Mouse (Mus musculus) liver, postnatal 0 days (tissue): ENCODE measurements around the gene Enpep. TPM values are rescaled to one million over a fixed set of nuclear protein-coding genes. Genes with fewer than 3 reads are reported as not detected.

Source experiments
- ATAC-seq: fragments of 200-750 bp; cut with Nextera tagmentation; 2 replicates; pipeline ENCODE4 v1.8.0; 2017; ENCODE audit warnings: mild to moderate bottlenecking, moderate library complexity
- DNase-seq: peaks from one replicate; pipeline ENCODE4 v3.0.0-alpha.2; 2016
- H3K27ac ChIP-seq: fragments of 300-500 bp; sonication (generic); 2 replicates; pipeline ENCODE4 v1.5.1; 2014; ENCODE audit warnings: antibody characterized with exemption, moderate library complexity, mild to moderate bottlenecking, low read depth
- H3K27me3 ChIP-seq: fragments of 300-500 bp; sonication (generic); 2 replicates; pipeline ENCODE4 v1.6.1; 2014; ENCODE audit warnings: low read length, control low read depth, mixed read lengths; ENCODE audit not compliant: insufficient read depth
- H3K36me3 ChIP-seq: fragments of 300-500 bp; sonication (generic); replicated peaks from 2 replicates; pipeline ENCODE4 v1.6.1; 2014; ENCODE audit warnings: mild to moderate bottlenecking, control low read depth, low read length, moderate library complexity, mixed read lengths; ENCODE audit not compliant: insufficient read depth
- H3K4me1 ChIP-seq: fragments of 300-500 bp; sonication (generic); 2 replicates; pipeline ENCODE4 v1.6.1; 2014; ENCODE audit warnings: antibody characterized with exemption, mild to moderate bottlenecking, control low read depth; ENCODE audit not compliant: insufficient read depth
- H3K4me2 ChIP-seq: fragments of 300-500 bp; sonication (generic); 2 replicates; pipeline ENCODE4 v1.6.1; 2014; ENCODE audit warnings: low read depth, mild to moderate bottlenecking, low read length, moderate library complexity, mixed read lengths
- H3K4me3 ChIP-seq: fragments of 300-500 bp; sonication (generic); 2 replicates; pipeline ENCODE4 v1.5.1; 2014; ENCODE audit warnings: low read depth, low read length
- H3K9ac ChIP-seq: fragments of 300-500 bp; sonication (generic); replicated peaks from 2 replicates; pipeline ENCODE4 v1.6.1; 2014; ENCODE audit warnings: mild to moderate bottlenecking, moderate library complexity
- H3K9me3 ChIP-seq: fragments of 300-500 bp; sonication (generic); 2 replicates; pipeline ENCODE4 v1.6.1; 2016; ENCODE audit warnings: mild to moderate bottlenecking, control low read depth, low read length, mixed read lengths
- CTCF ChIP-seq: sonication (generic); IDR thresholded peaks from 2 replicates; pipeline ENCODE4 v1.5.1; 2016; ENCODE audit warnings: antibody characterized with exemption, low read depth
- EP300 ChIP-seq: IDR thresholded peaks from 2 replicates; pipeline ENCODE4 v1.6.1; 2016; ENCODE audit warnings: antibody characterized with exemption, low read depth, mild to moderate bottlenecking
- WGBS: fragments of 180-500 bp; shearing (Covaris S2); extraction: QIAGEN DNeasy Blood & Tissue Kit; methylation state at CpG from one replicate; pipeline ENCODE4 v1.1.7; 2014; ENCODE audit not compliant: insufficient replicate concordance; 5-methylcytosine and 5-hydroxymethylcytosine counted together
- polyA plus RNA-seq: library from polyadenylated mRNA; unstranded; fragments of >200 nt; fragmentation: Nextera tagmentation; extraction: Ambion mirVana; gene quantifications from 2 replicates; pipeline ENCODE4 v1.2.1, GENCODE M21; 2015

Enpep gene
- polyA plus RNA-seq, 1 experiment from 2014 or later: 8.6 TPM

GRCm38 (mm10) chr3:129364818-129365390, 32.4 kb upstream of the Enpep start:
- no peaks in the 10 kb centered on the region for H3K4me1 ChIP-seq
- H3K4me3 ChIP-seq: no peak overlapping the region
- DNase-seq: no peak
- H3K4me2 ChIP-seq: no peak overlapping the region
- no peak for TF ChIP-seq CTCF
- TF ChIP-seq EP300: no peak
- no peaks in the 10 kb centered on the region for H3K9me3 ChIP-seq
- H3K36me3 ChIP-seq: no peaks in the 10 kb centered on the region
- no peak overlapping the region for H3K27ac ChIP-seq
- no peak for ATAC-seq
- WGBS: 52% methylated on average over 2 of the region's 2 CpGs
- H3K9ac ChIP-seq: no peak overlapping the region
- H3K27me3 ChIP-seq: no peaks in the 10 kb centered on the region

DNA sequence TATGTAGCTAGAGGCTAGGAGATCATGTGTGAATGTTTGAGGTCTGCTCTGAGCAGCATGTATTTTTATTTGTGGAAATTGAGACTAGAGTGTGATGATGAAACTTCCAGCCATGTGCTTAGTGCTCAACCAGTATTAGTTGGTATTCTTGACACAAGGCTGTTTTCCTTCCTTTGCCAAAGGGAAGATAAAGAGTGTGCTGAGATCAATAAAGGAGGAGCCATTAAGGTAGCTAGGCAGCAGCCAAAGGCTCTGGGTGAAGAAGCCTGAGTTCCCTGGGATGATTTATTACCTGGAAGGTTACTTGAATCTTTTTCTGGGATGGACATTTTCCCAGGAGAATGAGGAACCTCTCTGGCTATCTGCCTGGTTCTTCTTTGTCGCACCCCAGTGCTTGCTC, 30.9 kb upstream of the Enpep start:
- Histone ChIP-seq H3K36me3 (no peaks in the 10 kb centered on the region), H3K4me3 (no peak overlapping the region), H3K9ac (no peak overlapping the region), H3K4me2 (no peak overlapping the region), H3K4me1 (no peaks in the 10 kb centered on the region), H3K27ac (no peak overlapping the region), H3K27me3 (no peaks in the 10 kb centered on the region), H3K9me3 (no peaks in the 10 kb centered on the region)
- ATAC-seq (no peak), DNase-seq (no peak)
- TF ChIP-seq EP300 (no peak), CTCF (no peak)
- 59% methylated on average over 1 of the region's 1 CpGs for WGBS

DNA sequence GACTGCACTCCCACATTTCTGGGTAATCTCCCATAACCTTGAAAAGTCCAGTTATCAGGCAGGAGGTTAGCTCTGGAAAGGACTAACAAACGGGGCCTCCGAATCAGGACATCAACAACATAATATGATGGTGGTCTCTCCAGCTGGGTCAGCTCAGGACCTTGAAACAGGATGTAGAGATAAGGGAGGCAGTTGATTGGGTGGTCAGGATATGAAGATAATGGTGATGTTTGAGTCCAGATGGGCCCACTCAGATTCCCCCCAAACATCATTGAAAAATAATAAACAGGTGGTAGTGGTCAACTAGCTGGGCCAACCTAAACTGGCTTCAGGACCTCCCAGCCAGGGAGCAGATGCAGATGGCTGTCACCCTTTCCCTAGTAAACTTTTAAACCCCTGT, 25.6 kb upstream of the Enpep start:
- Histone ChIP-seq H3K9ac (no peak overlapping the region), H3K36me3 (no peaks in the 10 kb centered on the region), H3K27ac (no peak overlapping the region), H3K4me1 (no peaks in the 10 kb centered on the region), H3K27me3 (no peaks in the 10 kb centered on the region), H3K9me3 (no peaks in the 10 kb centered on the region), H3K4me3 (no peak overlapping the region), H3K4me2 (no peak overlapping the region)
- TF ChIP-seq CTCF (no peak), EP300 (no peak)
- no peak for DNase-seq
- 79% methylated on average over 2 of the region's 2 CpGs for WGBS
- no peak for ATAC-seq

DNA sequence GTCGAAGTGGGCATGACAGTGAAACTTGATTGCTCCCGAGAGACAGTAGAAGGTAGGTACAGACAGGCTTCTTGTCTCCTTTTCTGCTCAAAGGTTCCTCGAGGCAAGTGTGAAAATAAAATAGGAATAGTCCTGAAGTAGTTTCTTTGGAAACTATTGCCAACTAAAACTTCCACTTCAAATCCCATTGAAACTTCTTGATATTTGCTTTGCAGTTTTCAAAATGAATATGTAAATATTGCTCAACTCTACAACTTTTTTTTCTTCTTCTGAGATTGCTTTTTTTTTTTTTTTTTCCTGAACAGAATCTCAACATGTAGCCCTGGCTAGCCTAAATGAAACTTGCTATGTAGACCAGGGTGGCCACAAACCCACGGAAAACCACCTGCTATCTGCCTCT, 21.4 kb upstream of the Enpep start:
- H3K4me3 ChIP-seq: no peak overlapping the region
- no peak overlapping the region for H3K9ac ChIP-seq
- no peaks in the 10 kb centered on the region for H3K27me3 ChIP-seq
- ATAC-seq (no peak), DNase-seq (no peak)
- no peaks in the 10 kb centered on the region for H3K9me3 ChIP-seq
- H3K27ac ChIP-seq: no peak overlapping the region
- 55% methylated on average over 4 of the region's 4 CpGs for WGBS
- H3K4me1 ChIP-seq: no peaks in the 10 kb centered on the region
- TF ChIP-seq CTCF: no peak
- no peak for TF ChIP-seq EP300
- no peaks in the 10 kb centered on the region for H3K36me3 ChIP-seq
- no peak overlapping the region for H3K4me2 ChIP-seq

GRCm38 (mm10) chr3:129351320-129351877, 18.9 kb upstream of the Enpep start:
- ATAC-seq: no peak
- 64% methylated on average over 11 of the region's 11 CpGs for WGBS

DNA sequence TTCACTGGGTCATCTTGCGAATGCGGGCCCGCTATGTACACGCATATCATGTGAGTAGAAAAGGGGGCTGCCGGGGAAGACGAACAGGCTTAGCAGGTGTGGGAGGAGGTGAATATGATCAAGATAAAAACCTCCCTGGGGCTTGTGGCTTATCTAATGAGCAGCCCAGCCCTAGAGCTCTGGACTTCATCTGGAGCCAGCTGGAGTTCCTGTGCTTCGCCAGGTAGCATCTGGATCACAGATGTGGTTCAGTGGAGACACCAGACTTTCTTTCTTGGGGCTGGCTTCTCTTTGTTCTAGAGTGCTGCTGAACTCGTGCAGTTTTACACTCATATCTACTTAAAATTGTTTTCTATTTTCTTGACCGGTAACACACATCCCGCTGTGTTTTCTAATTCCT, 14.8 kb upstream of the Enpep start:
- Histone ChIP-seq H3K9me3 (no peaks in the 10 kb centered on the region), H3K4me2 (no peak overlapping the region), H3K27me3 (no peaks in the 10 kb centered on the region), H3K9ac (no peak overlapping the region), H3K36me3 (no peaks in the 10 kb centered on the region), H3K4me1 (no peaks in the 10 kb centered on the region), H3K27ac (no peak overlapping the region), H3K4me3 (no peak overlapping the region)
- ATAC-seq: no peak
- TF ChIP-seq EP300: no peak
- TF ChIP-seq CTCF: no peak
- DNase-seq: no peak
- WGBS: 84% methylated on average over 10 of the region's 10 CpGs

More at GRCm38 (mm10) chr3:129351320-129351877, 18.9 kb upstream of the Enpep start:
- no peak overlapping the region for H3K4me3 ChIP-seq
- H3K4me1 ChIP-seq: no peaks in the 10 kb centered on the region
- H3K36me3 ChIP-seq: no peaks in the 10 kb centered on the region
- H3K4me2 ChIP-seq: no peak overlapping the region
- no peaks in the 10 kb centered on the region for H3K27me3 ChIP-seq
- no peak for DNase-seq
- no peaks in the 10 kb centered on the region for H3K9me3 ChIP-seq
- no peak for TF ChIP-seq CTCF
- TF ChIP-seq EP300: no peak
- H3K27ac ChIP-seq: no peak overlapping the region
- no peak overlapping the region for H3K9ac ChIP-seq
